Mouse (Mus musculus) myocyte (in vitro differentiated cells): ENCODE results near the gene Fcamr.

Source experiments
- CEBPB ChIP-seq: IDR thresholded peaks from 2 replicates; pipeline ENCODE4 v1.6.1; 2011; ENCODE audit warnings: mild to moderate bottlenecking, moderate library complexity; ENCODE audit not compliant: poor library complexity, insufficient read depth, severe bottlenecking
- MAX ChIP-seq: IDR thresholded peaks from one replicate; pipeline ENCODE4 v1.6.1; 2011; ENCODE audit warnings: low read depth, mild to moderate bottlenecking, control low read depth
- MYOD1 ChIP-seq, 3 experiments: IDR thresholded peaks; one replicate each; pipeline ENCODE4 v1.6.1; 2011; ENCODE audit warnings: control low read depth in 2 of 3, low read depth in 2 of 3, mild to moderate bottlenecking in 2 of 3, moderate library complexity in 1 of 3; ENCODE audit not compliant: insufficient read length in 2 of 3, control insufficient read depth in 1 of 3
- POLR2A ChIP-seq: IDR thresholded peaks from one replicate; pipeline ENCODE4 v1.6.1; 2011; ENCODE audit warnings: low read depth, mild to moderate bottlenecking, control low read depth, moderate library complexity; ENCODE audit not compliant: insufficient read length
- POLR2AphosphoS2 ChIP-seq: IDR thresholded peaks from one replicate; pipeline ENCODE4 v1.6.1; 2011; ENCODE audit warnings: low read depth, control low read depth; ENCODE audit not compliant: insufficient read length
- SRF ChIP-seq: IDR thresholded peaks from one replicate; pipeline ENCODE4 v1.6.1; 2011; ENCODE audit warnings: low read depth; ENCODE audit not compliant: control insufficient read depth, insufficient read length
- USF1 ChIP-seq: IDR thresholded peaks from one replicate; pipeline ENCODE4 v1.6.1; 2011; ENCODE audit warnings: low read depth, mild to moderate bottlenecking, control low read depth, moderate library complexity

DNA sequence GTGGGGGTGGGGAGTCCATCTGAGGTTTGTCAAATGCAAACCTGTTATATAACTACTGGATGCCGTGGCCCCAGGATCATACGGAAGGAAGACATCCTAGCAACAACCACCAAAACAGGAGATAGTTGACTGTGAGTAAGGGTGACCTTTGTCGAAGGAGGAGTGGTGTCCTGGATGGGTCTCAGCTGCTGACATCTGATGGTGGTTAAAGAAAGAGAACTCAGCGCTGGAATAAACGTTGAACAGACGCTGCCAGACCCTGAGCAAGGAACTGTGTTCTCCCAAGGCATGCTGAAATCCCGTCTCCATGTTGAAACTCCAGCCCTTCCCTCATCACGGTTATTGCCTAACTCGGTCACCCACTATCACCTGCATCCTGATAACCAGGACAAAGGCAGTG lies 41.0 kb upstream of the Fcamr start:
- TF ChIP-seq POLR2A (no peak), POLR2AphosphoS2 (no peak), MAX (no peak), USF1 (no peak), MYOD1 (IDR thresholded peaks at IDR 0.05; ENCODE audit: control insufficient read depth in 1 of 3, insufficient read length in 2 of 3, low read depth in 2 of 3) (no peak), SRF (no peak), CEBPB (no peak)
